Mouse (Mus musculus) spleen, postnatal 36 days (tissue): Measurements from ENCODE around the gene Ednra.
"Not testable (repeated sequence)": the region's sequence is repeated elsewhere in the genome, so short reads cannot be mapped to it uniquely, and the experiment has no call there.

Experiments used
- DNase-seq, 2 experiments: peaks; one replicate each; pipeline ENCODE4 v3.0.0; 2022; ENCODE audit warnings: low spot score in 2 of 2, mixed read lengths in 1 of 2

The Ednra gene

GRCm38 (mm10) chr8:77718933-77719332 lies 5.3 kb downstream of the Ednra start:
- no peak for DNase-seq

DNA sequence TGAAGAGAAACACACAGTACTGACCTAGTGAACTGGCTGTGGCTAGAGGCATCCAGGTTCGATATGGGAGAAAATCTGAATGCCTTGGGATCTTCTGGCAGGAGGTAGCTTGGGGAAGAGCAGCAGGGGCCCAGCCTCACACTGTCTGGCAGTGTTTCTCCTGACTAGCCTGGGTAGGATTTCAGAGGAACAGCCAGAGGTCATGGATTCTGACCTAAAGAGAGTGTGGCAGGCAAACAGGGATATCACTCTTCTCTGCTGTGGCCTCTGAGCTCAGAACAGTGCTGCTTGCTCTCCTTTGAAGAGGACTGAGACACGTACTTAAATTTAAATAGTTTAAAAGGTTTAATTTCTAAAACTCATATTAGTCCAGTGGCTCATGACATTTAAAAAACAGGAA lies 7.2 kb downstream of the Ednra start:
- DNase-seq, result no peak

- DNase-seq, result no peak
These were observed 9.8 kb downstream of the Ednra start for GRCm38 (mm10) chr8:77714455-77714854.

DNA sequence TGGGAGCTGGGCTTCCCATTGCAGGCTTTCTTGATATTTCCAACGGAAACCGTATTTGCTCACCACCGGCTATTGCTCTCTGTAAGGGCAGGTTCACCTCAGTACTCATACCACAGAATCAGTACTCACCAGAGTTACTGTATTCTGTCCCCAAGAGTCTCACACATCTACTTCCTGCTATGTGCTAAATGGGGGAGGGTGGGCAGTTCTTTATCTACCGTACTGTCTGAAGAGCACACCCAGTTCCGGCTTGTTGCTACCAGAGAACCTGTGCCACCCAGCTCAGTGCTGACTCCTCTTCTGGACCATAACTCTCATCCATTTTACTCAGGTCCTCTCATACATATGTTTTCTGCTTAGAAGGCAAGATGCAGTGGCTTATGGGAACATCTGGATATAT lies 10.6 kb downstream of the Ednra start:
- no peak for DNase-seq

GRCm38 (mm10) chr8:77704768-77705167 lies 19.5 kb downstream of the Ednra start:
- no peak for DNase-seq

GRCm38 (mm10) chr8:77698028-77698427 lies 26.2 kb downstream of the Ednra start:
- DNase-seq, result no peak

DNA sequence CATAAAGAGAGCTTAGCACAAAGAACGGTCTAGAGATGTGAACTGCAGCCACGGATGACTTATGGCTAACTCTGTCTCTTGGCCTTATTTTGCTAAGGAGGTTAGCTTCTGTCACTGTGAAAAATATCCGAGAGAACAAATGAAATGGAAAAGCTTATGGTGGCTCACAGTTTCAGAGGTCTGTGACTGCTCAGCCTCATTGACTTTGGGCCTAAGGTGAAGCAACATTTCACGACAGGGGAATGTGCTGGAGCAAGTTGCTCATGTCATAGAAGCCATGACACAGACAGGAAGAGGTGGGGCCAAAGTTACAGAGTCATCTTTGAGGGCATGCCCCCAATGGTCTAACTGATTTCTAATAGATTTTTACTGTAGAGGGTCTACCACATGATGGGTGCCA lies 28.1 kb downstream of the Ednra start:
- DNase-seq, result no peak

DNA sequence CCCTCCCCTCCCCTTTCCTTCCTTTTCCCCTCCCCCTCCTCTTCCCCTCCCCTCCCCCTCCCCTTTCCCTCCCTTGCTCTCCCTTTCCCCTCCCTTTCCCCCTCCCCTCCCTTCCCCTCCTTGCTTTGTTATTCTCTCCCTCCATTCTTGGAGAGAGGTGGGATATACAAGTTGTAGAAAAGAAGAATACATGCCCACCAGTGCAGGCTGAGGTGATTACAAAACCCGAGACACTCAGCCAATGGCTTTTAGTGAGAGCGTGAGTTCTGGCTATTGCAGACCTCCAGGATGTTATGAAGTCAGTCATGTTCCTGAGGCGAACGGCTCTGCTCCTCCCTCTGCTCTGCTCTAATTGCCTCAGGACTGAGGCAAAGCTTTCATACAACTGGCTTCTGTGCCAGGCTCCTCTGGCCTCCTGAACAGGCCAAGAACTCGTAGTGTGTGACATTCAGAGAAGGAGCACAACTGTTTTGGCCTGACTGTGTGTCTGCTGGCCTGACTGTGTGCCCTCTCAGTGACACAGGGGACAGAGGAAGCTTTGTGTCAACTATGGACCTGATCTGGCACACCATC lies 28.7 kb downstream of the Ednra start:
- no peak for DNase-seq

DNA sequence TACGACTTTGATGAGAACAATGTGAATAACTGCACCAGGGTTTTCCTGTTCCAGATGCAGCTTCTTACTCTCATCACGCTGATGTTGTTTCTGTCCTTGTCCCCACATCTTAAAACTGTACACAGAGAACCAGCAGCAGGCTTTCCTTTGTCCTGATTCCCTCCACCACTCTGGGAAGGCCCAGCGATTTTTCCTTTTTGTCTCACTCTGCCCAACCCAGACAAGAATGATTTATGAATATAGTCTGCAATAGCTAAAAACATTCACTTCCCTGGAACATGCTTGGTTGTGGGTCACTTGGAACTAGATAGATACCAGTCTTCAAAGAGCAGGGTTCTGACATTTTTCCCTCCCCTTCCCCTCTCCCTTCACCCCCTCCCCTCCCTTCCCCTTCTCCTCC lies 29.2 kb downstream of the Ednra start:
- no peak for DNase-seq

DNA sequence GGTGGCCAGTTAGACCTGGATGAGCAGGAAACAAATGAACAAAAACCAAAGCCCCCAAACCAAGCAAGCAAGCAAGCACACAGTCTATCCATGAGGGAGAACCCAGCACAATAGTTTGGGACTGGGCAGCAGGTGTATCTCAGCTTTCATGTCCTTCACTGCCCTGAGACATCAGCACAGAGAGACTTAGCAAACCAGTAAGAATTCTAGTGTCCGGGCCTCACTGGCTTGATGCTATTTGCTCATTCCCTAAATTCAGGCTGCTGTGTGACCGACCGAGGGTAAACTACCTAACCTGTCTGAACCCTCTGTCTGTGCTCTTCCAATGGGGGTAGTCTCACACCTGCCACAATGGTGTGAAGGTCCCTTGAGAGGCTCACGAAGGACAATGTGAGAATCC lies 29.7 kb downstream of the Ednra start:
- no peak for DNase-seq

DNA sequence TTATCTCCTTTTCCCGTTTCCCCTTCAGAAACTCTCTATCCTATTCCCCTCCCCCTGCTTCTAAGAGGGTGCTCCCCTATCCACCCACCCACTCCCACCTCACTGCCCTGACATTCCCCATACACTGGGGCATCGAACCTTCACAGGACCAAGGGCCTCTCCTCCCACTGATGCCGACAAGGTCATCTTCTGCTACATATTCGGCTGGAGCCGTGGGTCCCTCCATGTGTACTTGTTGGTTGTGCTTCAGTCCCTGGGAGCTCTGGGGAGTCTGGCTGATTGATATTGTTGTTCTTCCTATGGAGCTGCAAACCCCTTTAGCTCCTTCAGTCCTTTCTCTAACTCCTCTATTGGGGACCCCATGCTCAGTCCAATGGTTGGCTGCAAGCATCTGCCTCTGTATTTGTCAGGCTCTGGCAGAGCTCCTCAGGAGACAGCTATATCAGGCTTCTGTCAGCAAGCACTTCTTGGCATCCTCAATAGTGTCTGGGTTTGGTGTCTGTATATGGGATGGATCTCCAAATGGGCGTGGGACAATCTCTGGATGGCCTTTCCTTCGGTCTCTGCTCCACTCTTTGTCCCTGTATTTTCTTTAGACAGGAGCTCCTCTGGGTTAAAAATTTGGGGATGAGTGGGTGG lies 34.7 kb downstream of the Ednra start:
- not testable (repeated sequence) for DNase-seq

- no peak for DNase-seq
These were observed 35.3 kb downstream of the Ednra start for GRCm38 (mm10) chr8:77688978-77689377.

DNA sequence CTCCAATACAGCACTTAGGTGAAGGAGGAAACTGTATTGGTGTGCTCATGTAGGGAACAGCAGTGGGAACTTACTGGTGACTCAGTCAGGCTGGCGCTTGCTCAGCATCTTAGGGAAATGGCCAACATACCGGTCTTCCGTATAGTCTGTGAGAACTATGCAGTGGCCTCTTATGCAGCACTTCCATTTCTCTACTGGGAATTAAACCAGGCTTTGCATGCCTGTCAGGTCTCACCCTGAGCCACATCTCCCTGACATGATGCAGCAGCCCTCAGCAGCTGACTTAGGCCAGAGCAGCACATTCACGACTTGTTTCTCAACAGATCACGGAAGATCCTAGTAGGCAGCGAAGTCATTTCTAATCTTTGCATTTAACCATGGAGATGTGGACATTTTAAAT lies 39.9 kb downstream of the Ednra start:
- DNase-seq, result no peak

GRCm38 (mm10) chr8:77683356-77684106 lies 40.7 kb downstream of the Ednra start:
- no peak for DNase-seq

GRCm38 (mm10) chr8:77682008-77682934 lies 42.0 kb downstream of the Ednra start:
- DNase-seq, result no peak

DNA sequence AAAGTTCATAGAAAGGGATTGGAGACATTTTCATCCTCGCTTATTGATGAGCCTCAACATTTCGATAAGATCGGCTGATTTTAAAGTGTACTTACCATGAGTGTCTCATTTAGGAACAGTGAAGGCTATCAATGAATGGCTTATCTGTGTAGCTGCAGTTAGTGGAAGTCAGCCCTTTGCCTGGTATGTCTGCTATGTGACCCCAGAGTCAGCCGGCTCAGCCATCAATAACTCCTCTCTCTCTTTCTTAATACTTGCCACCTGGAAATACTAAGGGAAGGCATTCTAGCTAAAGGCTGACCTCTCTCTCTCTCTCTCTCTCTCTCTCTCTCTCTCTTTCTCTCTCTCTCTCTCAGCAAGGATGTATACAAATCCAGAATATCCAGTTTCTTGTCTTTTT lies 52.2 kb downstream of the Ednra start:
- no peak for DNase-seq

DNA sequence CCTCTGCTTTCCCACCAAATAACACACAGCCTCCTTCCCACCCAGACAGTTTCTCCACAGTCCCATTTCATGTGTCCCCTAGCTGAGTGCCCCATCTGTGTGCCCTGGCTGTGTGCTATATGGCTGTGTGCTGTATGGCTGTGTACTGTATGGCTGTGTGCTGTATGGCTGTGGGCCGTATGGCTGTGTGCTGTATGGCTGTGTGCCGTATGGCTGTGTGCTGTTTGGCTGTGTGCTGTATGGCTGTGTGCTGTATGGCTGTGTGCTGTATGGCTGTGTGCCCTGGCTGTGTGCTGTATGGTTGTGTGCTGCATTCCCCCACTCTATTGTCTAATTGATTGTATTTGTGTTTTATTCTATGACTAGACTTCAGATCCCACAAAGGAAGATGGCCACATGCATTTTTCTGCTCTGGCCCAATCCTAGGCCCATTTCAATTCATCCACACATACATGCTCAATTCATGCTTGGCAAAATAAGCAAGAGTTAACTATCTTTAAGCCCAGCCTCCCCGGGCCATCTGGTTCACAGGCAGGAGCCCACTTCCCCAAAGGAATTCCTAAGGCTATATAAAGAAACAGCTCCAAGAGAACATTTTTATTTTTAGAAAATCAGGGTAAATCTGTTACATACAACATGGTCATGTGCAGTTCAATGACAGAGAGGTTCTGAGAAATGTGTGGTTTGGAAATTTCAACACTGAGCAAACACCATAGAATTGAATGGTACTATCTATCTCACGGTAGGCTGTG lies 53.5 kb downstream of the Ednra start:
- no peak for DNase-seq

DNA sequence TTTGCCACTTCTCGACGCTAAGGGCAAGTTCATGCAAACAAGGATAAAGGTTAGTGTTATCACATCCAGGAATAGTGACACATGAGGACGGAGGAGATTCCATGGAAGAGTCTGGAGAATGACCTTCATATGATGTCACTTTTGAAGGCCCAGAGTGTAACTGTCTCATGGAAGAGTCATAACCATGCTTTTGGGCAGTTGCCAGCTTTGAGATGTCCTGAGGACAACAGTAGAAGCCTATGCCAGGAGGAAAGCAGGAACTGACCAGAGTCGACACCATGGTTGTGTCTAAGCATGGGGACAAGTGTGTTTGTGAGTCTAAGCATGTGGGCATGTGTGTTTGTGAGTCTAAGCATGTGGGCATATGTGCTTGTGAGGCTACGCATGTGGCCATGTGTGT lies 56.3 kb downstream of the Ednra start:
- no peak for DNase-seq

DNA sequence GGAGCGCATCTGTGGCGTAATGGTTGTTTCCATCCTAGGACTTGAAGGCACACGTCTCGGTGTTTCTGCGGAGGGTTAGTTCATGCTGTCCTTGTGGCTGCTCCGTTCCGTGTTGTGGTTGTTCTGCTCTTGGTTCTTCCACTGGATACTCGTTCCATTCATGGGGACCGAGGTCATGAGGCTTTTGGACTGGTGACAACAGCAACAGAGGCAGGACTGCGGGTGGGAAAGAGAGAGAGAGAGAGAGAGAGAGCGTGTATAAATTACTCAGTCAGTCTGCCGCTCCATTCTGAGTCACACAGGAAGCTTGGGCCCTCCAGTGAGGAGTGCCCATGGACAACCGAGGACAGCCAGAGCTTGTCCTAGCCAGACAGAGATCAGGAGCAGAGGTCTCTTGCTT lies 59.4 kb downstream of the Ednra start:
- DNase-seq, result no peak

DNA sequence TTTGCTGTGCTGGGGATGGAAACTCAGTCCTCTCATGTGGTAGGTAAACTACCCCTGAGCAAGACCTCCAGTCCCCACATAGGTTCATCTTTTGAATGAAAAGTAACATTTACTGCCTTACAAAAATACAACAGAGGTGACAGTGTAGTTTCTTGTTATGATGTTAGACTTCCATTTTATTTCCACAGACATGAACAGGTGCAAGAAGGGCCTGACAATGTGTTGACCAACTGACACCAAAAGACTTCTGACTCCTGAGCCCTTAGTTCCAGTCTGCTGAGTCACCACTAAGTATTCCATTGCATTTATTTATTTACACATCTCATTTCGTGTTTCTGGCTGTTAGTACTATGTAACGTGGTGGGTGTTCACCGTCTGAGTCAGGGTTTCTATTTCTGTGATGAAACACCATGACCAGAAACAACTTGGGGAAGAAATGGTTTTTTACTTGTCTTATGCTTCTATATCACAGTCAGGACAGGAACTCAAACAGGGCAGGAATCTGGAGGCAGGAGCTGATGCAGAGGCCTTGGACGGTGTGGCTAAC lies 64.7 kb downstream of the Ednra start:
- DNase-seq, result no peak

GRCm38 (mm10) chr8:77658356-77658755 lies 65.9 kb downstream of the Ednra start:
- no peak for DNase-seq
